Mouse (Mus musculus) stomach, postnatal 0 days (tissue): ENCODE data around the gene Crtac1. TPM values are rescaled to one million over a fixed set of nuclear protein-coding genes. Genes with fewer than 3 reads are reported as not detected.

ENCODE experiments used
- ATAC-seq: fragments of 200-750 bp; cut with Nextera tagmentation; 2 replicates; pipeline ENCODE4 v1.8.0; 2017; ENCODE audit not compliant: low FRiP score, low TSS enrichment
- DNase-seq: peaks from one replicate; pipeline ENCODE4 v3.0.0-alpha.2; 2016; ENCODE audit warnings: low spot score
- H3K27ac ChIP-seq: fragments of 300-500 bp; sonication (generic); replicated peaks from 2 replicates; pipeline ENCODE4 v1.5.1; 2014; ENCODE audit warnings: mild to moderate bottlenecking, control low read depth
- H3K27me3 ChIP-seq: fragments of 300-500 bp; sonication (generic); 2 replicates; pipeline ENCODE4 v1.6.1; 2014; ENCODE audit warnings: low read length; ENCODE audit not compliant: control insufficient read depth, insufficient read depth
- H3K36me3 ChIP-seq: fragments of 300-500 bp; sonication (generic); 2 replicates; pipeline ENCODE4 v1.6.1; 2014; ENCODE audit warnings: low read length, mixed read lengths; ENCODE audit not compliant: control insufficient read depth, insufficient read depth
- H3K4me1 ChIP-seq: fragments of 300-500 bp; sonication (generic); replicated peaks from 2 replicates; pipeline ENCODE4 v1.6.1; 2014; ENCODE audit warnings: antibody characterized with exemption; ENCODE audit not compliant: control insufficient read depth, insufficient read depth
- H3K4me2 ChIP-seq: fragments of 300-500 bp; sonication (generic); replicated peaks from 2 replicates; pipeline ENCODE4 v1.6.1; 2014; ENCODE audit warnings: low read depth, mild to moderate bottlenecking, control low read depth, moderate library complexity
- H3K4me3 ChIP-seq: fragments of 300-500 bp; sonication (generic); 2 replicates; pipeline ENCODE4 v1.5.1; 2014; ENCODE audit warnings: low read depth, low read length, control low read depth
- H3K9ac ChIP-seq: fragments of 300-500 bp; sonication (generic); 2 replicates; pipeline ENCODE4 v1.6.1; 2014; ENCODE audit warnings: mild to moderate bottlenecking, low read length, control low read depth, mixed read lengths
- H3K9me3 ChIP-seq: fragments of 300-500 bp; sonication (generic); 2 replicates; pipeline ENCODE4 v1.6.1; 2016; ENCODE audit warnings: low read length; ENCODE audit not compliant: control insufficient read depth
- CTCF ChIP-seq: IDR thresholded peaks from 2 replicates; pipeline ENCODE4 v1.5.1; 2016; ENCODE audit warnings: antibody characterized with exemption, low read depth, mild to moderate bottlenecking, moderate library complexity
- EP300 ChIP-seq: optimal IDR thresholded peaks from 2 replicates; pipeline ENCODE3; 2016; ENCODE audit warnings: antibody characterized with exemption
- WGBS: fragments of 180-500 bp; shearing (Covaris S2); extraction: QIAGEN DNeasy Blood & Tissue Kit; methylation state at CpG from one replicate; pipeline ENCODE4 v1.1.7; 2014; 5-methylcytosine and 5-hydroxymethylcytosine counted together
- polyA plus RNA-seq: library from polyadenylated mRNA; unstranded; fragments of >200 nt; fragmentation: Nextera tagmentation; extraction: Ambion mirVana; gene quantifications from 2 replicates; pipeline ENCODE4 v1.2.1, GENCODE M21; 2015

The Crtac1 gene
- polyA plus RNA-seq, 1 experiment from 2014 or later = 4.5 TPM

- H3K27me3 ChIP-seq = peaks cover 15% of the 10 kb centered on the region; the same call in 1 of the 2 replicates
- H3K9ac ChIP-seq = no peak overlapping the region
- ATAC-seq = no peak
- no peaks in the 10 kb centered on the region for H3K4me1 ChIP-seq
- H3K4me2 ChIP-seq = peak overlapping the region; percentile 69; the same call in 1 of the 2 replicates
- 43% methylated on average over 8 of the region's 8 CpGs for WGBS
- no peaks in the 10 kb centered on the region for H3K9me3 ChIP-seq
- no peak overlapping the region for H3K27ac ChIP-seq
- TF ChIP-seq CTCF (no peak), EP300 (no peak)
- H3K36me3 ChIP-seq = no peaks in the 10 kb centered on the region
- peak overlapping the region; percentile 47 for H3K4me3 ChIP-seq
- no peak for DNase-seq
These were observed 1.2 kb upstream of the Crtac1 start for GRCm38 (mm10) chr19:42432761-42433160.

GRCm38 (mm10) chr19:42432191-42432590 is 608 bp upstream of the Crtac1 start:
- H3K9ac ChIP-seq = peak overlapping the region; percentile 27; the same call in 1 of the 2 replicates
- no peaks in the 10 kb centered on the region for H3K4me1 ChIP-seq
- TF ChIP-seq EP300 (no peak), CTCF (no peak)
- DNase-seq (peak; percentile 26), ATAC-seq (peak; percentile 36; the same call in 1 of the 2 replicates)
- peak overlapping the region; percentile 69 for H3K4me2 ChIP-seq
- H3K4me3 ChIP-seq = peak overlapping the region; percentile 47
- WGBS = under 1% methylated on average over 35 of the region's 44 CpGs
- no peak overlapping the region for H3K27ac ChIP-seq
- H3K36me3 ChIP-seq = no peaks in the 10 kb centered on the region
- H3K27me3 ChIP-seq = peaks cover 15% of the 10 kb centered on the region; the same call in 1 of the 2 replicates
- H3K9me3 ChIP-seq = no peaks in the 10 kb centered on the region

GRCm38 (mm10) chr19:42430981-42431380 is 602 bp downstream of the Crtac1 start:
- Histone ChIP-seq H3K4me1 (no peaks in the 10 kb centered on the region), H3K4me2 (peak overlapping the region; percentile 69), H3K4me3 (peak overlapping the region; percentile 47), H3K9me3 (no peaks in the 10 kb centered on the region), H3K27me3 (peaks cover 15% of the 10 kb centered on the region; the same call in 1 of the 2 replicates), H3K9ac (no peak overlapping the region), H3K36me3 (no peaks in the 10 kb centered on the region), H3K27ac (no peak overlapping the region)
- no peak for TF ChIP-seq CTCF
- TF ChIP-seq EP300 = no peak
- 6% methylated on average over 19 of the region's 19 CpGs for WGBS
- no peak for DNase-seq
- no peak for ATAC-seq

DNA sequence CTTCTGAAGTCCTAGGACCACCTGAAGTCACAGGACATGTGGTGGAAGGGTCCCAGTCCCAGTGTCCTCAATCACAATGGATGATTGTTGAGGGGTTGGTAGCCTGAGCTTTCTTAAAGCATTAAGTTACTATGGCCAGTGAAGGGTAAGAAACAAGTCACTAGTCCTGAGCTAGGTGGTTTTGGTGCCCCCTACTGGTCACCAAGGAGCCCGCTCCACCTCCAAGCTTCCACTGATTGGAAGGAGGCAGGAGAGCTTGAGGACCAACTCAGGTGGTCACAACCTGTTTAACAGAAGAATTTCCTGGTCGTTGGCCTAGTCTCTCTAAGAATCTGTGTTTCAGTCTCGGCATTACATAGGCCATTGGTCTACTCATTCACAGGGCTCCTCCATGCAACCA is 2.2 kb downstream of the Crtac1 start:
- Histone ChIP-seq H3K27ac (no peak overlapping the region), H3K4me1 (no peaks in the 10 kb centered on the region), H3K4me2 (no peak overlapping the region), H3K4me3 (no peak overlapping the region), H3K36me3 (no peaks in the 10 kb centered on the region), H3K27me3 (peaks cover 15% of the 10 kb centered on the region; the same call in 1 of the 2 replicates), H3K9me3 (no peaks in the 10 kb centered on the region), H3K9ac (no peak overlapping the region)
- DNase-seq = peak; percentile 32
- 17% methylated on average over 3 of the region's 3 CpGs for WGBS
- ATAC-seq = no peak
- TF ChIP-seq CTCF (peak; percentile 74), EP300 (no peak)

GRCm38 (mm10) chr19:42425208-42425607 is 6.4 kb downstream of the Crtac1 start:
- Histone ChIP-seq H3K4me3 (no peak overlapping the region), H3K27ac (no peak overlapping the region), H3K9ac (no peak overlapping the region), H3K27me3 (peaks cover 4% of the 10 kb centered on the region; the same call in 1 of the 2 replicates), H3K4me2 (no peak overlapping the region), H3K9me3 (no peaks in the 10 kb centered on the region), H3K36me3 (no peaks in the 10 kb centered on the region), H3K4me1 (no peaks in the 10 kb centered on the region)
- ATAC-seq (no peak), DNase-seq (peak; percentile 44)
- WGBS = 2% methylated on average over 3 of the region's 3 CpGs
- TF ChIP-seq CTCF (no peak), EP300 (no peak)

GRCm38 (mm10) chr19:42415042-42415441 is 16.5 kb downstream of the Crtac1 start:
- H3K9ac ChIP-seq = no peak overlapping the region
- WGBS = 71% methylated on average over 8 of the region's 8 CpGs
- no peak overlapping the region for H3K27ac ChIP-seq
- no peaks in the 10 kb centered on the region for H3K36me3 ChIP-seq
- H3K4me1 ChIP-seq = no peaks in the 10 kb centered on the region
- H3K9me3 ChIP-seq = no peaks in the 10 kb centered on the region
- no peaks in the 10 kb centered on the region for H3K27me3 ChIP-seq
- TF ChIP-seq CTCF = no peak
- TF ChIP-seq EP300 = no peak
- no peak overlapping the region for H3K4me2 ChIP-seq
- ATAC-seq = no peak
- no peak for DNase-seq
- H3K4me3 ChIP-seq = no peak overlapping the region
